Mouse (Mus musculus): Measurements from ENCODE around the gene Rarres1. TPM values are rescaled to one million over a fixed set of nuclear protein-coding genes. Genes with fewer than 3 reads are reported as not detected.

Gene Rarres1
- total RNA-seq (2021): under 1 TPM; 0.53 to 0.62 TPM

DNA sequence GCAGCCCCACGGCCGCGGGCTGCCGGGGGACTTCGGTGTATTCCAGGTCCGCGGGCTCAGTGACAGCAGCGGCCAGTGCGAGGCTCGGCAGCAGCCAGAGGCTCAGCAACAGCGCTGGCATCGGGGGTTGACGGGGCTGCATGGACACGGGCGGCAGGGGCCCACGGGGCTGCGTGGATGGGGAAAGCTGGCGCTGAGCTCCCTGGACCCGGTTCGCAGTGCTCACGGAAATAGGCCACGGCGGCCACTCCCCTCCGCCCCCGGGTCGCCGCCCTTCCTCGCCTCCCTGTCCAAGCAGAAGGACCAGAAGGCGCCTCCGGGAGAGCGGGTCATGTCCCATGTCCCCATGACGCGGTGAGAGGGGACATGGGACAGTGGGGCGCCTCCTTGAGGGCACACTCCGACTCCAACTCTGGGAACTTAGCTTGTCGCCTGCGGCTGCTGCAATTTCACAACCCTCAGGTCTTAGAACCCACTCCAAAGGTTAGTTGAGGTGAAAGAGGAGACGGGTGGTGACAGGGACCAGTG, at the start of gene Rarres1:
TSS of gene Rarres1 (minus strand) at position 250 of the 528 bp plus-strand sequence.
- DNase-seq (ENCODE audit: low spot score): no peak
- intact Hi-C loops (cut with DNase I): no loop called here

DNA sequence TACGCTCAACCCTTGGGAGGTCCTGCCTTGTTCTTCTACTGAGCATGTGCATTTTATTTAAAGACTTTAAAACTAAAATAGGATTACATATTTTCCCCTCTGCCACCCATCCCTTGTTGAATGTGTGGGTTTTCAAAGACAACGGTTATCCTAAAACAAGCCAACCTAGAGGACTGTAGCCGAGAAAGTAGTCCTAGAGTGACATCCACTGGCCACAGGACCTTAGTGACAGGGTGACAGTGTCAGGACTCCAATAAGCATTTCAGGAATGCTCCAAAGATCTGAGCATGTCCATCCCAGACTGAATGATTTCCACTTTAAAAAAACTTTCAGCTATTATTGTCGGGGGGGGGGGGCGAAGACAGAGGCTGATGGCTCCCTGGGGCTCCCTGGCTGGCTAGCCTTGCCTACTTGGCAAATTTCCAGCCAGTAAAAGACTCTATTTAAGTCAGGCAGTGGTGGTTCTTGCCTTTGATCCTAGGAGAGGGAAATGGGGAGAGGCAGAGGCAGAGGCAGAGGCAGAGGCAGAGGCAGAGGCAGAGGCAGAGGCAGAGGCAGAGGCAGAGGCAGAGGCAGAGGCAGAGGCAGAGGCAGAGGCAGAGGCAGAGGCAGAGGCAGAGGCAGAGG, 49.5 kb upstream of the Rarres1 start:
- intact Hi-C loops (cut with DNase I): no loop called here
- DNase-seq (ENCODE audit: low spot score): no peak

DNA sequence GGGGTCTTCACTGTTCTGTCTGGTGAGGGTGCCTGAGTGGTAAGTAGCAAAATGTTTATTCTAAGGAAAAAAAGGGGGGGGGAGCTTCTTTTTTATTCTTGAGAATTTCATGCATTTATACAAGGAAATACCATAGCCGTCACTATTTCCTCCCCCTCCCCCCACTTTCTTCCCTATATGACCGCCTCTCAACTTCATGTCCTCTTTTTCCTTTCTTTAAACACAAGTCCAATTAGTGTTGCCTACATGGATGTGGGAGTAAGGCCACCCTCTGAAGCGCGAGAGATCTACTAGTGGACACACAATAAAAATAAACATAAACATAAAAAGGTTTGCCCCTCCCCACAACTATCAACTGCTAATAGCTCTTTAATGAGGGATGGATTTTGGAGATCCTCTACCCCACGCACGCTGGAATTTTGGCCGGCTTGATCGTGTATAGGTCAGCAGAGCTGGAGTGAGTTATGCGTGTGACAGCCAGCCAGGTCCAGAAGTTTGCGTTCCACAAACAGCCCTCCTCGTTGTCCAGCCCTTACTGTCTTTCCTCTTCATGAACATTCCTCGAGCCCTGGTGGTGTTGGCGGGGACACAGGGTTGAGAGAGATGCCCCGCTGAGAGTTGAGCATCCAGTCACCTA, 42.5 kb upstream of the Rarres1 start:
- intact Hi-C loops (cut with DNase I): no loop called here
- no peak for DNase-seq (ENCODE audit: low spot score)

DNA sequence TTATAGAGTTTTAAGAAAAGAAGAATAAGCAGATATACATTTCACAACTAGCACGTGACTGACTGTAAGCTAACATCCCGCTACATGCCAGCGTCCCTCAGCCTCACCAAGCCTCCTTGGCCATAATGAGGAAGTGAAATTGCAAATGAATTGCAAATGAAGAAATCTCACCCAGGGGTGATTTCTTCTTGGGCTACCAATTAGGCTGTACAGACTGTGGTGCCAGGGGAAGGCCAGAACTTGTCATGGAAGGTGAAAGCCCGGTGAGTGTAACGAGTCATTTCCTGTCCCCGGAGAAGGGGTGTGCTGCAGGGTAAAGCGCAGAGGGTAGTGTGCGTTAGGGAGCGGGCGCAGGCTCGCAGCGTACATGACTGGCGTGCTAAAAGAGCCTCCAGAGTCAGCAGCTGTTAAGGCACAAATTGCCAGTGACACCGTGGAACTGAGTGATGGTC, 41.9 kb upstream of the Rarres1 start:
- DNase-seq (ENCODE audit: low spot score): no peak
- intact Hi-C loops (cut with DNase I): no loop called here

DNA sequence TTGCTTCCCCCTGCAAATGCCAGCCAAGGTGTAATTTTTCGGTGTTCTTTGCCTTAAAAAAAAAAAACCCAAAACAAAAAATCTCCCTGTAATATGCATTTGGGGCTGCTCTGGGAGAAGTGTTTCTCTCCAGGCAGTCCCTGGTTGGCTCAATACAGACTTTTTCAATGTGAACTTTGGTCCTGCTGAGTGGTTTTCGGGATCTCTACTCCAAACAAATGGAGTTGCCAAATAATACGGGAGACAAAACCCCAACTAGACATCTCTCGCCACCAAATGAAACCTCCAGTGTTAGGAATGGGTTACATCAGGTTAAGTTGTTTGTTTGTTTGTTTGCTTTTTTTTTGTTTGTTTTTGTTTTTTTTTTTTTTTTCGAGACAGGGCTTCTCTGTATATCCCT, 39.9 kb upstream of the Rarres1 start:
- no peak for DNase-seq (ENCODE audit: low spot score)
- intact Hi-C loops (cut with DNase I): no loop called here

DNA sequence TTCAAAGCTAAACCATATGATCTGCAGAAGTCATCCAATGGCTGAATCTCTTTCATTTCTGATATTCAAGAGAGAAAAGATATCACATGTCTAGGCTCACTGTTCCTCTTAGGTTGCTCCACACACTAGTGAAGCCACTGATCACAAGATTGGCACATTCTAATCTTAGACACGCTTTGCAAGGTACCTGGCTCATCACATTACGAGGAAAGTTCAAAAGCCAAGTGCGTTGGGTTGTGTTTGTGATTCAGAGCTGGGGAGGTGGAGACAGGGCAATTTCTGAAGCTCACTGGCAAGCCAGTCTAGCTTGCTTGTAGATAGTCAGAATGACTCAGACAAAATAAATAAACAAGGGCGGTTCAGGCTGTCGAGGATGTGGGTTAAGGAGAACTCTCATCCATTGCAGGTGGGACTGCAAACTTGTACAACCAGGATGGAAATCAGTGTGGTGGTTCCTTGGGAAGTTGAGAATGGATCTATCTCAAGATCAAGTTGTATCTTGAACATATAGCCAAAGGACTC, 38.7 kb upstream of the Rarres1 start:
- intact Hi-C loops (cut with DNase I): no loop called here
- no peak for DNase-seq (ENCODE audit: low spot score)

DNA sequence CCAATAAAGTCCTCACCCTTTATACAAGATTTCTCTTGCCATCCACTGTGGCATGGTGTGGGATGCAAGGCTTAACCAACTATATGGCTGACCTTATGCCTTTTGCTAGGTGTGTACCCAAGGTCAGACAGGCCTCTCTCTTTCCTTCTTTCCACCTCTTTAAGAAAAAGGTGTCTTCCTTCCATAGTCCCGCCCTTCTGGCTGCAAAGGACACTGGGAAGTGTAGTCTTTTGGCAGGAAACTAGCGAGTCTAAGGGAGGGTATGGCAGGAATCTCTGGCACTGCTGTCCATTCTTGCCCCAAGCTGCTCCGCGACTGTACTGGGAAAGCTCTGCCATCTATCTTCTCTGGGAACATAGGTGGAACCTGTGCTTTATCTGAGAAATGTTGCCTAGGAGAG, 38.0 kb upstream of the Rarres1 start:
- no peak for DNase-seq (ENCODE audit: low spot score)
- intact Hi-C loops (cut with DNase I): no loop called here

DNA sequence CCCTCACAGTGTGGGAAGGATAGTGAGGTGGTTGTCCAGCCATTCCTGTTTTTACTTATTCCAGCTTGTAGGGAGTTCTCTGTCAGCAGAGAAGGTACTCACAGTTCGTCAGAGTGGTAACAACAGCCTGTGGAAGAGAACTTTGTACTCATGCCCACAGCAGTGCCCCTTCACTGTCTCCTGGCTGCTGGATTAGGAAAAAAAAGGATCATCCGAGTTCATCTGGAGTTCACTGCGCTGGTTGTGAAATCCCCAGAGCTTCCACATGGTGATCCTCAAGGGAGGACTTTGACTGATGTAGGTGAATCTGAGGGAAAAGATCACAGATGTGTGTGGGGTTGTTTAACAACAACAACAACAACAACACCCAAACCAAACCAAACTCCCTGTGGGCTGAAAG, 35.9 kb upstream of the Rarres1 start:
- intact Hi-C loops (cut with DNase I): no loop called here

DNA sequence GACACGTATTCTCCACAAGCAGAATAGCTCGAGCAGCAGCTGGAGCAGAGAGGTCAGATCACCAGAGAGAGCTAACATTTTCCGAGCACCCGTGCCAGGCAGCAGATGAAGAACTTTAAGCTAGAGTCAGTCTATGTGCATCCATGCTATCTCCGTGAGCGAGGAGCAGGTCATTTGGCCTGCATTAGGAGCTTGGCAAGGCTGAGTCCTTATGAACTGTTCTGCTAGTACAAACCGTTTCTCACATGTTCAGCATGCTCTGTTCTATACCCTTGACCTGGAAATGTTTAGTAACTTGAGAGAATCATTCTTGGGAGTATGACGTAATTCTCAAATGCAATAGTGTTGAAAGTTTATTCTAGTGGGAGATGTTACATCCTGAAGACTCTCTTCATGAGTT, 28.3 kb upstream of the Rarres1 start:
- no peak for DNase-seq (ENCODE audit: low spot score)
- intact Hi-C loops (cut with DNase I): no loop called here

More for the DNA sequence above, 35.9 kb upstream of the Rarres1 start:
- no peak for DNase-seq (ENCODE audit: low spot score)

DNA sequence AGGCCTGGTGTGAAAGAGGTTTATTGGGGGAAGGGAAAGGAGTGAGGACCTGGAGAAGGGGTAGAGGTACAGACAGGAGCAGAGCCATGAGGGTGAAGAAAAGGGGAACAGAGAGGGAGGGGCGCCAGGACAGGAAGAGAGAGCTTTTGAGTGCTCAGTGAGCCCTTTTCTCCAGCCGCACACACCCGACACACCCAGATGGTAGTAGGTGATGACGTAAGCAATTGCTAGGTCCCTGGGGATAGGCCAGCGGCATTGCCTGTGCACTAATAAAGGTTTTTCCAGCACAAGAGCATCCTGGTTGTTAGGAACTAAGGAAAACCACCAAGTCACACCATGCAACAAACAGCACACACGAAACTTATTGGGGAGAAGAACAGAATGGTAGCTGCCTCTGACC, 9.4 kb upstream of the Rarres1 start:
- no peak for DNase-seq (ENCODE audit: low spot score)
- intact Hi-C loops (cut with DNase I): no loop called here

DNA sequence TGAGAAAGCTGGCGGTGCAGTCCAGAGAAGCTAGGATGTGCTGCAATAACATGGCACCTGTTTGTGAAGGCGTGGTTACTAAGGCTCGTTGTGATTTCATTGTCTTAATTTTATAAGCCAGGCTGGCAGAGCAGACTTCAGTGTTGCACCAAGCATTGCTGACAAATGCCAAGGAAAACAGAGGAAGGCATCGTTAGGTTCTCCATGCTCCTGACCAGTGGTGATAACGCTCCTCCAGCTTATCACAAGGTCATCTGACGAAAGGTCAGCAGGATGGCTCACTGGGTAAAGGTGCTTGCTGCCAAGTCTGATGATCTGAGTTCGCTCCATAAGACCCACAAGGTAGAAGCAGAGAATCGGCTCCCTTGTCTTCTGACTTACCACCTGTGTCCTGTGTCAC, 7.4 kb upstream of the Rarres1 start:
- DNase-seq (ENCODE audit: low spot score): no peak
- intact Hi-C loops (cut with DNase I): no loop called here

DNA sequence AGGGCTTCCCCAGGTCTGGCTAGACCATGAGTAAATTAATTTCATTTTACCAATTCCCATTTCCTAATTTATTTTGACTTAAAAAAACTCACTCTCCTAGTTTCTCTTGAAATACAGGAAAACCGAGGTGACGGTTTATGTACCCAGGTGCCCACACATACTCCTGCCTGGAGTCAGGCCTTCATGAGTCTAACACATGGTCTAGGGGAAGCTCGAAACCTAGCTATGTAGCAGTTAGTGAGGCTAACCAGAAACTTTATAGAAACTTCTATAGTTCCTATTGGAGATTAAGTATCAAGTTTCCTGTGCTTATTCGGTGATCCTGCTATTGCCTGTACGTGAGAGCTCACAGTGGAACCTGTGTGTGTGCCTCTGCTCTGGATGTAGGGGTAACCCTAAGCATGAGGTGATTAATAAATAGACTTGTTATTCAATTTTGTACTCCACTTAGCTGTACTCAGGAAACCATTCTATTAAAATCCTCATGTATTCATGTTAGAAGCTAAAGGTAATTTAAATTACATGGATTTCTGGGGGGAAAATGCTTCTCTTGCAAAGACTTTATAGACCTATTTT, 5.3 kb upstream of the Rarres1 start:
- DNase-seq (ENCODE audit: low spot score): no peak
- intact Hi-C loops (cut with DNase I): no loop called here

DNA sequence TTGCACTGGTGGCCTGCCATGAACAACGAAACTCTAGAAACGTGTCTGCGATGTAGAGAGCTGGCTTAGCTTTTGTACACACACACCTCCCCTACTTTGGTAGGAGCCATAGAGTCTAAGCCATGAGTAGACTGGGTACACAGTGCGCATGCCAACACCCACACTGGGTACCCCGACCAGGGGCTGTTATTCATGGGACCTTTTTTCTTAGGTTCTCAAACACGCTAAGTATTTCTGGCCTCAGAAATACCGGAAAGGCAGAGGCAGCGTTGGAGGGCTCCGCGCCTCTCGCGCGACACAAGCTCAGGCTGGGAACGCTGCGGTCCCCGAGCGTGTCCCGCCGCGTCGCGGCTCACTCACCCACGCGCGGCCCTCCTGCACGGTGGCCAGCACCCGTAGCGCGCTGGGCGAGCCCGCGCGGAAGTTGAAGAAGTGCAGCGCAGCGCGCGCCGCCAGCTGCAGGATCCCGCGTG, 486 bp downstream of the Rarres1 start:
- intact Hi-C loops (cut with DNase I): no loop called here
- no peak for DNase-seq (ENCODE audit: low spot score)

DNA sequence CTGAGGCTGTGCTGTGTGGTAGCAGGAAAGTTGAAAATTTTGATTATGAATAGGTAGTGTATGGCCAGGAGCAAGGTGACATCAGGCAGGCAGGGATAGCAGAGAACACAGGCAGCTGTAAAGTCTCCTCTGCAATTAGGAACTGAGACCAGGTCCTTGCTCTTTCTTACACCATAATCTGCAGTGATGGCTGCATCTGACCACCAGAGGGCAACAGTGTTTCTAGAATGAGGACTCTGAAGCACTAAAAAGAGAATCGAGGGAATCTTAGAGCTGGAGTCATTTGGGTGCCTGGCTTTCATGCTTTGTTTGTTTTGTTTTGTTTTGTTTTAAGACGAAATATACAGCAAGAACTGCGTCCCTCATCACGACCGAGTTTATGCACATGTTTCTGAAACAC, 2.5 kb downstream of the Rarres1 start:
- DNase-seq (ENCODE audit: low spot score): no peak
- intact Hi-C loops (cut with DNase I): loop anchor here (1.0 to 2.0 kb wide), 2 partner anchors 55 to 532 kb away; no protein-coding TSS in a partner anchor

DNA sequence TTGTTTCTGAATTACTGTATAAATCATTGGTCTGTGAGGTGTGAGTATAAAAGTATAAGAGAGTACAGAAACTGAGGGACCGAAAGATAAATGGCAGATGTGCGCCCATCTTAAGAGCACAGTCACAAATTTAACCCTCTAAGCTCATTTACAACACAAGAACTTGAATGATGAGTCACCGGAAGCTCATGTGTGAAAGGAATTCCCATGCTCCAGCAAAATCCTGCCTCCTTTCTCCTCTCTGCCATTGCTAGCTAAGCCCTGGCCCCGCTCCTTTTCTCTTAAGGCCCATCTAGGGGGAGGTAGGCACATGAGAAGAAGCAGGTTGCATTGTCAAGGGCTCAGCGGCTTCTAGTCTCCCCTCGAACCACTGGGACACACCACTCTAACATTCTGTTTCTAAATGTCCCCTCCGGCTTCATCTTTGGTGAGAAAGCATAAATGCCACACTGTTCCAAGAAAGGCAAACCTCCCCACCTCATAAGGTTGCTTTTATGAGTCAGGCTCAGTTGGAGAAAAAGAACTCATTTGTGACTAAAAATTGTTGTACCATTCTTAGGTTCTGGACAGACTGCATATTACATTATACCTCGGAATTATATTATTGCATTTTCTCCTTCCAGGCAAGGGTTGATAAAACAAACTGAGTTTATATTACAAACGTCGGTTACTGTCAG, 7.0 kb downstream of the Rarres1 start:
- intact Hi-C loops (cut with DNase I): no loop called here

DNA sequence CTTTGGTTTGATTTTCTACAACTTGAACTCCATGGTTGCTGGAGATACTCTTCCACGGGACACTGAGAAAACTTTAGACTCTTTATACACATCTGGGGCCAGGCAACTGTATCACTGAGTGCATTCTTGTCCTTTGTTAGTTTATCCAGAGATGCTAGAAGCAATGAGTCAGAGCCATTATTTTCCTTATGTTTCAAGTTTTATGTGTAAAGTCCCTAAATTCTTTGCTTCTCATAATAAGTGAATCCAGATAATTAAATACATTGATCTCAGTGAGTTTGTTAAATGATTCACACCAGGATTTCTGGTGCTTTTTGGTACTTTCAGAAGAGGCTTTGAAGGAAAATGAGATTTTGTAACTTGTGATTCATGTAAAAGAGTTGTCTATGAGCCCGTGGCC, 10.0 kb downstream of the Rarres1 start:
- intact Hi-C loops (cut with DNase I): no loop called here
- DNase-seq (ENCODE audit: low spot score): no peak

More for the DNA sequence above, 7.0 kb downstream of the Rarres1 start:
- no peak for DNase-seq (ENCODE audit: low spot score)

DNA sequence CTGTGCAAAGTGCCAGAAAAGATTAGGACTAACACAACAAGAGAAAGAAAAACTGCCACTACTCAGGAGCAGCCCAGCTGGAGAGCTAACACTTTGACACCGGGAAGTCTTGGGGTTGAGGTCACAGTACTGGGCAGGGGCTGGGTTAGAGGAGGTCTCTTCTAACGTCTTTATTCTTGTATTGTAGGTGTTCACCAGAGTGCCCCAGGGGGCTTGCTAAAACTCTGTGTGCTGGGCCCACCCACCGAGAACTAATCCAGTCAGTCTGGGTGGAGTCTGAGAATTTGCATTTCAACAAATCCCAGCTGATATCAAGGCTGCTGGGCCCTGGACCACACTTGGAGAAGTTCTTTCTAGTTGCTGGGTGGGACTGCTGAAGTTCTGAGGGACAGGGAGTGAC, 11.4 kb downstream of the Rarres1 start:
- intact Hi-C loops (cut with DNase I): no loop called here
- DNase-seq (ENCODE audit: low spot score): no peak

DNA sequence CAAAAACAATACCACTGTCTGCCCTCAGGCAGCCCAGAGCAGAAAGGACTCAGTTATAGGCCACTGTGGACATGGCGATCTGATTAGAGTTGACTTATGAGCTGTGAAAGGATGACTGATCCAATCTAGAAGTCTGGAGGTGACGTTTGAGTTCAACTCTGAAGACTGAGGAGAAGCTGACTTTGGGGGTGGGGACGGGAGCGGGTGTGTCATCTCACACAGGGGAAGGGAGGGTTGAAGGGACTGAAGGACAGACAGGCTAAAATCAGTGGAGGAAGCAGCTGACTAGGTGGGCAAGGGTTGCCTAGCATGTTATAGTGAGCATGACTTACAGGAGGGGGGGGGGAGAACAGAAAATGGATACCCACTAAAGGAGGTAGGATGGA, 15.9 kb downstream of the Rarres1 start:
- intact Hi-C loops (cut with DNase I): no loop called here
- DNase-seq (ENCODE audit: low spot score): no peak

DNA sequence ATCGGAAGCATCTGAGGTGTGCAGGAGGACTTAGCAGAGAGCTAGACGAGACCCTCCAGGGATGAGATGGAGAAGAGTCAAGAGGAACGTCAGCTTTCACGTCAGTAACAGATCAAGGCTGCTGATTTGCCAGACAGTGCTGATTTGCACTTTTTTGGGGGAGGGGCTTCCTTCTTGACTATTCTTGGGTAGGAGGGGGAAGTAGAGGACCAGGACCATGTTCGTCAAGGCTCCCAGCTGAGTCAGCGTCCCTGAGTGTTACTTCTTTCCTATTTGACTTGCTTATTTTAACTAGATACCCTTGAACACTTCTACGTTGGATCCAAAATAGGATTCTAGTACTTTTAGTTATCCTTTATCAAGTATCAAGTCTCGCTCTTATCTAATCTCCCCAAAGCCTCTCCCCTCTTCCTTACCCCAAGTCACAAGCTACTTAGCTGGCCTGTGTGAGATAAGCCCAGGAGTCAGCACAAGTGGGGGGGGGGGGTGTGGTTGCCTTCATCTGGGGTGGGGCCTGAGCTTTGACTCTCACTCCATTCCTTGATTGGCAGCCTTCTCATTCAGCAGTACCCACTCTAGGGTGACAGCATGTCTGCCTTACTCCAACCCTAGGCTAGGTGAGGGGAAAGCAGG, 16.4 kb downstream of the Rarres1 start:
- intact Hi-C loops (cut with DNase I): no loop called here

DNA sequence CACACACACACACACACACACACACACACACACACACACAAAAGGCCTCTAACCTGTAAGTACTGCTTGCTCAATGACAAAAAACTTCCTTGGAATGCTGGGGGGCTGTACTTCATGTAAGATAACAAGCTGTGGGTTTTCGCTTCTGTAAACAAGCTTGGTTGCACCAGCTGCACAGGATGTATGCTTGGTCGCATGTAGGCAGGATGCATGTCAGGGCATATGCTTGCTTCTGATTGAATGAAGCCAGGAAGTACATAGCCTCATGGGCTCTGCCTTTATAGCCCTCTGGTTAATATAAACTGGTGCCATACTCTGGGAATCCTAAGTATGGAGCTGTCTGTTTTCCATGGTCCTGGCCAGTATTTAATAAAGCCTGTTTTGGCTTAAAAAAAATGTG, 17.3 kb downstream of the Rarres1 start:
- no peak for DNase-seq (ENCODE audit: low spot score)
- intact Hi-C loops (cut with DNase I): no loop called here

More for the DNA sequence above, 16.4 kb downstream of the Rarres1 start:
- DNase-seq (ENCODE audit: low spot score): no peak
